Mouse (Mus musculus) cerebellum, postnatal 14 days (tissue): ENCODE measurements around the gene Serpinb9b.

Experiments
- DNase-seq, 2 experiments: peaks; one replicate each; pipeline ENCODE4 v3.0.0; 2021; ENCODE audit warnings: mixed read lengths in 2 of 2

The Serpinb9b gene

GRCm38 (mm10) chr13:33047234-33047633 lies 20.0 kb downstream of the Serpinb9b start:
- DNase-seq, result no peak

DNA sequence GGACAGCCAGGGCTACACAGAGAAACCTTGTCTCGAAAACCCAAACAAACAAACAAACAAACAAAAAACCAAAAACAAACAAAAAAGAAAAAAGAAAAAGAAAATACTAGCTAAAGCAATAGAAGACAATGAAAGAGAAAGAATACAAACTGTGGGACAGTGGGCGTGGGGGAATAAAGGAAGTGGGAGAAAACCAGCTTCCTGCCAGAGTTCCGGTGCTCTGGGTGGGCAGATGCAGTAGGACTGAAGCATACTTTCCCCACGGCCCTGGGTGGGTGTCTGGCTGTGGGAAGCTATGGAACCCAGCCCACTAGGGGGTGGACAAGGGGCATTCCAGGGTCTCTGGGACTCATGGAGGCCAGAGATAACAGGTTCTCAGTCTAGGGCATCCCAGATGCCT lies 21.0 kb downstream of the Serpinb9b start:
- DNase-seq, result no peak

- no peak for DNase-seq
These were observed 24.5 kb downstream of the Serpinb9b start for GRCm38 (mm10) chr13:33051697-33052096.

- DNase-seq, result no peak
These were observed 35.8 kb downstream of the Serpinb9b start for GRCm38 (mm10) chr13:33063048-33063447.

DNA sequence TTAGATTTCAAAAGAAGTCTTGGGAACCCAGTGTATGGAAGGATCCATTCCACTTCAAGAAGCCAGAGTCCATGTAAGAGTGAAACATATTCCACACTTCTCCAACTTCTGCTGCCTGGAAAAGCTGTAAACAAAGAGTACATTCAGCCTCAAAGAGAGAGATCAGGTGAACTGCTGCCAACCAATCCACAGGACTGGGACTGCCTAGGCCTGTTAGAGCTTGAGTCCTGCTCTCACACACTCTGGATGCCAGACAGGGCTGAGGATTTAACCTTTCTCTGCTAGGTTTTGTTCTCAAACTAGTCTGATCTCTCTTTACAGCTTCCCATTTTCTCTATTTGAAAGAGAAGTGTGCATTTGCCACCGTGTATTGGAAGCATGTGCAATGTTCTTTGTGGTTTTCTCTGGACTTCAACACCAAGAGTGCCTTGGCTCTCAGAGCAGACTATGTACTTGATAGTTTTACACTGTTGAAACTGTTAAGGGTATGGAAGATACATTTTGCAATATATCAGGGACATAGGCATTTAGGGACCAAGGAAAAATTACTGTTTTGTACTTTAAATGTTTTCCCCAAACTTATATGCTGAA lies 40.3 kb downstream of the Serpinb9b start:
- DNase-seq, result no peak

GRCm38 (mm10) chr13:33068164-33068563 lies 40.9 kb downstream of the Serpinb9b start:
- DNase-seq, result no peak

DNA sequence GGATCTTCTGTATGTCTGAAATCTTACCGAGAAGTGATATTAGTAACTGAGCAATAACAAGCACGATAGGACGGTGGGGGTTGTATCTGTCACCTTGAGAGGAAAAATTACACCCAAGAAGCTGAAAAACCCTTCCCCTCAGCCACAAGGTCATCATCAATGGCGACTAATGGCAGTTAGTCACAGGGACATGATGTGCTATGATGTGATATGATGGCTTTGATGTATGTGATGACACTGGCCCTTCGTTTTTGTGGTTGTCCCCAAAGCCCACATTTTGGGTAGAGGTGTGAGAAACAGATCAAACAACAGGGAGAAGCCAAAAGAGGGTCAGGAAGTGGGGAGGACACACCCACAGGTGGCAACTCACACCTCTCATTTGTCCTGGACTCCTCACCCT lies 44.6 kb downstream of the Serpinb9b start:
- no peak for DNase-seq

DNA sequence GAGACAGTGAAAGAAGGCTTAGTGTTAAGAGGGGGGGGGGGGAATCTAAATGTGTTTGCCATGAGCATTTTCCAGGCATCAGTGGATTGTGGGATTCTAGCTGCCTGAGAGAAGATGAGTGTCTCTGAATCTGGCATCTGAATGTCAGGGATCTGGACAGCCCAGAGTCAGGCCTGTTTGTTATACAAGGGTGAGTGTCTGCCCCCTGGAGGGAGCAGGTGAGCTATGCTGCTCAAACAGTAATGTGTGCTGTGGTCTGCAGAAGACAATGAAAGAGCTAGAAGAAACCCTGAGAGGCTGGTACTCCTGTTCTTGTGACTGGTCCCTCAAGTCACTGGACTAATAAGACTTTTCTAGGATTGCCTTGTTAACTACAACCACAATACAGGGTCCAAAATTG lies 46.8 kb downstream of the Serpinb9b start:
- DNase-seq, result peak; percentile 13 to 21

DNA sequence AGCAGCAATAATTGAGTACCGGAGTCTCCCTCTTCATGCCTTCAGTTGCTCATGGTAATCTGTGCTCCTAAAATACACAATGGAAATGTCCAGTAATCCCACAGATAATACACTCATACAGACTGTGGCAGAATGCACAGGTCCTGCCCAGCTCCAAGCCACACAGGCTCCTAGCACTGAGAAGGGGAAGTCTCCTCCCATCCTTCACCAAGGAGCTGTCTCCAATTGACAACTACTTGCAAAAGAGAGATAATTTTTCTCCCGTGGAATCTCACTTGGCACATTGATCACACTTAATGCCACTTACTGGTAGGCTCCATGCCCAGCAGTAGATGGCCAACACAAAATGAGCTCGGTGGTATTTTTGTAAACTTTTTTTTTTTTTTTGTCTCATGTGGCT lies 49.0 kb downstream of the Serpinb9b start:
- DNase-seq, result no peak

DNA sequence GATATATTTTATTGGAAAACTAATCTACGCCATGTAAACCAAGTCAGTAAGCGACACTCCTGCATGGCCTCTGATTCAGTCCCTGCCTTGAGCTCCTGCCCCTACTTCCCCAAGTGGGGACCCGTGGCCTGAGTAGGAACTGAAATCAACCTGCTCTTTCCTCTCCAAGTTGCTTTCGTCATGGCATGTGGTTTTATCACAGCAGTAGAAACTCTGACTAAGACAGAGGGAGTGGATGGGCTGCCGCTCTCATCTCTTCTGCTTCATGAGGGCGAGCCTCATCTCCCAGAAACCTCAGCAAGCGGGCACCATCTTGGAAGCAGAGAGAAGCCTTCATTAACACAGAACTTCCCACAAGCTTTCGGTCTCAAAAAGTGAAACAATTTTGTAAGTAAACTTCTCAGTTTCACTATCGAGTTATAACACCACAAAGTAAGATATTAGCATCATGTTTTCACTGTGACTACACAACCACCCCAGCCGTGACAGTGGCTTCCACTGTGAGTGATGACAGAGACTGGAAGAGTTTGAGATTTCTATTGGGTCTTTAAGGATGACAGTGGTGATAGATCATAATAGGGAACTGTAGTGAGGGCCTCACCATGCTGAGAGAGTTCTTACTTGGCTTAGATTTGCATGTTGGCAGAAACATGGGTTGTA lies 49.9 kb downstream of the Serpinb9b start:
- no peak for DNase-seq

- DNase-seq, result no peak
These were observed 51.0 kb downstream of the Serpinb9b start, which contains the start of gene Serpinb1b for GRCm38 (mm10) chr13:33078056-33078705. Gene Serpinb1b (plus strand): TSS chr13:33078575.

- DNase-seq, result peak in 1 of 2 experiments; percentile 21
These were observed 52.2 kb downstream of the Serpinb9b start for GRCm38 (mm10) chr13:33079391-33079790.

GRCm38 (mm10) chr13:33080356-33080755 lies 53.1 kb downstream of the Serpinb9b start:
- peak; percentile 65 to 70 for DNase-seq

DNA sequence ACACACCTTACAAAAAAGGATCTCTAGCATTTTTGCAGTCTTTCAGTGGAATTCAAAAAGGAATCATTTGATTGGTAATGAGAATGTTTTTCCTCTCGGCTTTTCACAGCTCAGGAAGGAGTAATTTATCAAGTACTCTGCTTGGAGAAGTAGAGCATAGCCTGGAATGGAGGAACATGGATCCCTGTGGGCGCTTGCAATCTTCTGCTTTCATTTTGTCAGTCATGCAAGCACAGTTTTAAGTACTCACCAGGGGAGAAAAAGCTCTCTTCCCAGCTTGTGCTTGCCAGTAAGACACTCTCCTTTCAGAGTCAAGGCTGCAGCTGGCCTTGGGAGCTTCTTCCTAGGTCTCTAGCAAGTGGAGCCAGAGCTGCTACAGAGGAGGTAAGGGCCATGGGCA lies 56.6 kb downstream of the Serpinb9b start:
- DNase-seq, result no peak

DNA sequence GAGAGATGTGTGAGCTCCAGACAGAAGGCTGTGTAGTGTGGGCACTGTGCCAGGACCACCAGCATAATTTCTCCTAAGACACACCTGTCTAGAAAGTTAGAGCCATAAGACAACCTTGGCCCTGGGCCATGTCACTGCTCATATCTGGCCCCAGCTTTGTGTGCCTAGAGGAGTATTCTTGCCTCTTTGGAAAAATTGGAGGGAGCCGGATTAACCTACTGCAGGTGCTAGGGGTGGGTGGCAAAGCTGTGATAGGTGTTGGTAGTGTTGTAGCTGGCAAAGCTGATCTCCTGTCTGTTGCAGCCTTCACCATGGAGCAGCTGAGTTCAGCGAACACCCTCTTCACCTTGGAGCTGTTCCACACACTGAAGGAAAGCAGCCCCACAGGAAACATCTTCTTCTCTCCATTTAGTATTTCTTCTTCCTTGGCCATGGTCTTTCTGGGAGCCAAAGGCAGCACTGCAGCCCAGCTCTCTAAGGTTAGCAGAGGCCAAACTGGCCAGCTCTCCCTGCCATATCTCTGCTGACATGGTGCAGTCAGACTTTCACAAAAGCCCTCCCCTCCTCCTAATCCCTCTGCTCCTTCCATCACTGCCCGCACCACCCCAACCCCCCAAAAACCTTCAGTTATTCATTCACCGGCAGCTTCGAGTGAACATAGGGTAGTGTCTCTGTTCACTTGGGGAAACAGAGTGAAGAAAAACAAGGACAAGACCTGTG lies 57.9 kb downstream of the Serpinb9b start:
- peak; percentile 67 to 75 for DNase-seq

GRCm38 (mm10) chr13:33085695-33086432 lies 58.6 kb downstream of the Serpinb9b start:
- DNase-seq, result peak; percentile 75 to 79

- no peak for DNase-seq
These were observed 62.4 kb downstream of the Serpinb9b start for GRCm38 (mm10) chr13:33089566-33089965.

- DNase-seq, result no peak
These were observed 63.3 kb downstream of the Serpinb9b start for GRCm38 (mm10) chr13:33090546-33090945.

GRCm38 (mm10) chr13:33091306-33091705 lies 64.1 kb downstream of the Serpinb9b start:
- no peak for DNase-seq
